Mouse (Mus musculus) CD8-positive naive resting alpha-beta T cell, adult 2 months (primary cell): ENCODE results near the gene Neb.
A peak's percentile ranks its signal among the peaks of the same experiment; 100 is the strongest.

Experiments
- DNase-seq, 2 experiments: peaks; one replicate each; pipeline ENCODE4 v3.0.0; 2022; ENCODE audit warnings: low read depth in 2 of 2, low spot score in 2 of 2

The Neb gene

GRCm38 (mm10) chr2:52314922-52315730, 63.1 kb downstream of the Neb start:
- DNase-seq: peak; percentile 14 to 40

GRCm38 (mm10) chr2:52310757-52311156, 67.5 kb downstream of the Neb start:
- no peak for DNase-seq

- DNase-seq: no peak
Observed at GRCm38 (mm10) chr2:52306635-52307034, 71.6 kb downstream of the Neb start.

- DNase-seq: no peak
Observed at GRCm38 (mm10) chr2:52304554-52304953, 73.7 kb downstream of the Neb start.

- DNase-seq: no peak
Observed at GRCm38 (mm10) chr2:52303405-52303804, 74.9 kb downstream of the Neb start.

- no peak for DNase-seq
Observed at GRCm38 (mm10) chr2:52297969-52298368, 80.3 kb downstream of the Neb start.

- no peak for DNase-seq
Observed at GRCm38 (mm10) chr2:52296779-52297178, 81.5 kb downstream of the Neb start.

- no peak for DNase-seq
Observed at GRCm38 (mm10) chr2:52287436-52287835, 90.8 kb downstream of the Neb start.

GRCm38 (mm10) chr2:52286421-52286820, 91.9 kb downstream of the Neb start:
- DNase-seq: no peak

- no peak for DNase-seq
Observed at GRCm38 (mm10) chr2:52272146-52272545, 106.1 kb downstream of the Neb start.

- no peak for DNase-seq
Observed at GRCm38 (mm10) chr2:52270911-52271310, 107.4 kb downstream of the Neb start.

- DNase-seq: no peak
Observed at GRCm38 (mm10) chr2:52262149-52262548, 116.1 kb downstream of the Neb start.

GRCm38 (mm10) chr2:52252037-52252436, 126.2 kb downstream of the Neb start:
- no peak for DNase-seq

GRCm38 (mm10) chr2:52248316-52248826, 129.9 kb downstream of the Neb start:
- DNase-seq: no peak

- no peak for DNase-seq
Observed at GRCm38 (mm10) chr2:52245091-52245490, 133.2 kb downstream of the Neb start.

- DNase-seq: no peak
Observed at GRCm38 (mm10) chr2:52242691-52243090, 135.6 kb downstream of the Neb start.

GRCm38 (mm10) chr2:52237892-52238291, 140.4 kb downstream of the Neb start:
- DNase-seq: no peak

- no peak for DNase-seq
Observed at GRCm38 (mm10) chr2:52227584-52227983, 150.7 kb downstream of the Neb start.

GRCm38 (mm10) chr2:52224366-52224765, 153.9 kb downstream of the Neb start:
- DNase-seq: no peak

- DNase-seq: peak in 1 of 2 experiments; percentile 9
Observed at GRCm38 (mm10) chr2:52220074-52220473, 158.2 kb downstream of the Neb start.

- no peak for DNase-seq
Observed at GRCm38 (mm10) chr2:52215945-52216344, 162.3 kb downstream of the Neb start.

- DNase-seq: no peak
Observed at GRCm38 (mm10) chr2:52212561-52212961, 165.7 kb downstream of the Neb start.

GRCm38 (mm10) chr2:52211358-52211899, 166.8 kb downstream of the Neb start:
- DNase-seq: no peak
